Mouse (Mus musculus) heart, embryonic 15.5 days (tissue): ENCODE measurements around the gene Draxin. TPM values are rescaled to one million over a fixed set of nuclear protein-coding genes. Genes with fewer than 3 reads are reported as not detected.
A peak's percentile ranks its signal among the peaks of the same experiment; 100 is the strongest.
"Not testable (repeated sequence)": the region's sequence is repeated elsewhere in the genome, so short reads cannot be mapped to it uniquely, and the experiment has no call there.

Experiments used
- ATAC-seq: fragments of 200-750 bp; cut with Nextera tagmentation; replicated peaks from 2 replicates; pipeline ENCODE4 v1.8.0; 2017; ENCODE audit warnings: low read depth, moderate TSS enrichment; ENCODE audit not compliant: insufficient number of reproducible peaks, insufficient read depth, low FRiP score
- H3K27ac ChIP-seq: fragments of 300-500 bp; sonication (generic); 2 replicates; pipeline ENCODE4 v1.5.1; 2015; ENCODE audit warnings: mild to moderate bottlenecking, inconsistent platforms
- H3K27me3 ChIP-seq: fragments of 300-500 bp; sonication (generic); 2 replicates; pipeline ENCODE4 v1.6.1; 2015; ENCODE audit warnings: inconsistent platforms
- H3K36me3 ChIP-seq: fragments of 300-500 bp; sonication (generic); 2 replicates; pipeline ENCODE4 v1.6.1; 2015; ENCODE audit warnings: mild to moderate bottlenecking, inconsistent platforms
- H3K4me1 ChIP-seq: fragments of 300-500 bp; sonication (generic); replicated peaks from 2 replicates; pipeline ENCODE4 v1.6.1; 2015; ENCODE audit warnings: inconsistent platforms
- H3K4me2 ChIP-seq: fragments of 300-500 bp; sonication (generic); 2 replicates; pipeline ENCODE4 v1.6.1; 2015; ENCODE audit warnings: inconsistent platforms, mild to moderate bottlenecking, moderate library complexity
- H3K4me3 ChIP-seq: fragments of 300-500 bp; sonication (generic); 2 replicates; pipeline ENCODE4 v1.5.1; 2015; ENCODE audit warnings: mild to moderate bottlenecking, inconsistent platforms
- H3K9ac ChIP-seq: fragments of 300-500 bp; sonication (generic); 2 replicates; pipeline ENCODE4 v1.6.1; 2015; ENCODE audit warnings: mild to moderate bottlenecking, inconsistent platforms
- H3K9me3 ChIP-seq: fragments of 300-500 bp; sonication (generic); replicated peaks from 2 replicates; pipeline ENCODE4 v1.6.1; 2016; ENCODE audit warnings: inconsistent platforms
- WGBS: fragments of 180-500 bp; shearing (Covaris S2); methylation state at CpG from one replicate; pipeline ENCODE4 v1.1.7; 2015; ENCODE audit warnings: mixed read lengths; 5-methylcytosine and 5-hydroxymethylcytosine counted together
- microRNA-seq: library from miRNA; unstranded; fragments of <30 nt; microRNA quantifications from one replicate; pipeline ENCODE4, GENCODE M21; 2016
- polyA plus RNA-seq: library from polyadenylated mRNA; unstranded; fragments of >200 nt; fragmentation: Nextera tagmentation; extraction: Ambion mirVana; gene quantifications from 2 replicates; pipeline ENCODE4 v1.2.1, GENCODE M21; 2015

Gene Draxin
- polyA plus RNA-seq, 1 experiment from 2014 or later, result not detected

DNA sequence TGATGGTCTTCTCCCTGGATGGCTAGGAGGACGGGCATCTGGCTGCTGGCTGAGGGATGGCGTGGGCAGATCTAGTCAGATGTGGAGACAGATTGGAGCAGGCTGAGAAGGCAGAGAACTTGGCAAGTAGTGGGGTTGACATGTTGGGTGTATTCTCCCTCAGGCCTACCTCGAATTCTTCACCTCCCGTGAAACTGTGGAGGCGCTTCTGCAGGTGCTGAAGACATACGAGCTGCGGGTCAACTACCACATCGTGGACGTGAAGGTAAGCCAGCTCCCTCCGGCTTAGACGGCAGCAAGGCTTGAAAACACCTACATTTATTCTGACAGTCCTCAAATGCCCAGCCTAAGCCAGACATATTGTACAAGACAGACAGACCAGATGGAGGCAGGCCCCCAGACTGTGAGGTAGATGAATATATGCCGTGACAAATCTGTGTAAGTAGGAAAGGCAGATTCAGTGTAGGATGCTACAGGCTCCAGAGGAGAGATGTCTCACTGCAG, 77.0 kb downstream of the Draxin start:
- Histone ChIP-seq H3K9me3 (no peaks in the 10 kb centered on the region), H3K9ac (no peak overlapping the region), H3K36me3 (peaks cover 82% of the 10 kb centered on the region), H3K4me3 (no peak overlapping the region), H3K4me2 (no peak overlapping the region), H3K27ac (no peak overlapping the region), H3K27me3 (no peaks in the 10 kb centered on the region), H3K4me1 (peaks cover 12% of the 10 kb centered on the region)
- 92% methylated on average over 12 of the region's 12 CpGs for WGBS
- ATAC-seq, result no peak

DNA sequence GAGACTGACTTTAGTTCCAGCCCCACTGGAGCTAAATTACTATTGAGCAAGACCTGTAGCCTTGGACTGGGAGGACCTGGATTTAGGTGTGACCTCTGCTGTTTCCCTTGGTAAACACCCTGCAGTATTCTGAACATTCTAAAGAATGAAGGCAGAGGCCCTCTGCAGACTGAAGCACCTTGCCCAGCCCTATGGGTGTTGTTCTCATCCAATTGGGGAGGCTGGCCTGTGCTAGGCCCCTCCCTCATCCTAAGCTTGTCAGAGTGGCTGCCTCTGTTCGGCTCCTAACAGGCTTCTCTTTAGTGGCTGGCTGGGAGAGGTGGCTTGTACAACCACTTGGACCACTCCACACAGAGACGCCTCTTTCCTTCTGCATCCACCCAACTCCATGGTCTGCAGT, 77.5 kb downstream of the Draxin start:
- 64% methylated on average over 2 of the region's 2 CpGs for WGBS
- Histone ChIP-seq H3K4me3 (no peak overlapping the region), H3K27ac (no peak overlapping the region), H3K36me3 (peaks cover 87% of the 10 kb centered on the region), H3K27me3 (no peaks in the 10 kb centered on the region), H3K4me1 (peaks cover 12% of the 10 kb centered on the region), H3K9me3 (no peaks in the 10 kb centered on the region), H3K4me2 (no peak overlapping the region), H3K9ac (no peak overlapping the region)
- 0 out of 2 replicates have a peak, but pooled peaks have one; percentile 12 for ATAC-seq

DNA sequence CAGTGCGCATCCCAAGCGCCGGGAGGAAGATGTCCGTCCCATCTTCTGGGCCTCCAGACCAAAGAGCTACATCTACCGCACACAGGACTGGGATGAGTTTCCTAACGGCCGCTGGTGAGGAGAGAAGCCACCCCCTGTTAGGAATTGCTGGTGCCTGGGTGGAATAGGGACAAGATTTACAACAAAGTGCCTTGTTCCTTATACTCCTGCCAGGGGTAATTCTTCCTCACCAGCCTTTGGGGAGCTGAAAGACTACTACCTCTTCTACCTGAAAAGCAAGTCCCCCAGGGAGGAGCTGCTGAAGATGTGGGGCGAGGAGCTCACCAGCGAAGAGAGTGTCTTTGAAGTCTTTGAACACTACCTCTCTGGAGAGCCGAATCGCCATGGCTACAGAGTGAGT, 78.6 kb downstream of the Draxin start:
- H3K36me3 ChIP-seq, result peaks cover 82% of the 10 kb centered on the region
- 96% methylated on average over 11 of the region's 11 CpGs for WGBS
- no peak for ATAC-seq

GRCm38 (mm10) chr4:148051046-148051776, 79.3 kb downstream of the Draxin start:
- Histone ChIP-seq H3K4me3 (no peak overlapping the region), H3K9me3 (no peaks in the 10 kb centered on the region), H3K27ac (no peak overlapping the region), H3K4me1 (peaks cover 6% of the 10 kb centered on the region; the same call in 1 of the 2 replicates), H3K27me3 (no peaks in the 10 kb centered on the region), H3K9ac (no peak overlapping the region), H3K36me3 (peaks cover 77% of the 10 kb centered on the region), H3K4me2 (no peak overlapping the region)
- WGBS, result 90% methylated on average over 13 of the region's 13 CpGs
- no peak for ATAC-seq

More for the DNA sequence above, 78.6 kb downstream of the Draxin start:
- H3K4me1 ChIP-seq, result peaks cover 7% of the 10 kb centered on the region; the same call in 1 of the 2 replicates
- no peaks in the 10 kb centered on the region for H3K9me3 ChIP-seq
- H3K9ac ChIP-seq, result no peak overlapping the region
- no peak overlapping the region for H3K4me2 ChIP-seq
- H3K27ac ChIP-seq, result no peak overlapping the region
- no peak overlapping the region for H3K4me3 ChIP-seq
- H3K27me3 ChIP-seq, result no peaks in the 10 kb centered on the region

DNA sequence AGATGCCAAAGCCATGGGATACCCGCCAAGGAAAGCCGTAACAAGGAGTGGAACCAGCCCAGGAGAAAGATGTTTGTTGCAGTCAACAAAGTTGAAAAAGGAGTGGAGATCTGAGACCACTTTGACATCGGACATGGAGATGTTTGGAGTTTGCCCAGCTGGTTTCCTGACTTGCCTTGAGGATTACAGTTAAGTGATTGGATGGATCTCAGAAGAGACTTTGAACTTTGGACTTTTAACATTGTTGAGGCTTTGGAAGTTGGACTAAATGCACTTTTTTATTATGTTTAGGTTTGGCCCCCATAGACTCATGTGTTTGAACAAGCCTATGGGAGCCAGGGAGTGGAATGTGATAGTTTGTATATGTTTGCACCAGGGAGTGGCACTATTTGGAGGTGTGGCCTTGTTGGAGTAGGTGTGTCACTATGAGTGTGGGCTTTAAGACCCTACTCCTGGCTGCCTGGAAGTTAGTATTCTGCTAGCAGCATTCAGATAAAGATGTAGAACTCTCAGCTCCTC, 80.0 kb downstream of the Draxin start:
- peaks cover 70% of the 10 kb centered on the region for H3K36me3 ChIP-seq
- H3K4me1 ChIP-seq, H3K27me3 ChIP-seq, H3K4me3 ChIP-seq, H3K4me2 ChIP-seq, H3K27ac ChIP-seq, ATAC-seq, H3K9me3 ChIP-seq, H3K9ac ChIP-seq: not testable (repeated sequence)
- 90% methylated on average over 3 of the region's 3 CpGs for WGBS

Small RNA genes within 50 kb of the gene (microRNA-seq; reads per million reads assigned to microRNA genes)
- not detected for gene Mir7022

Other genes starting within 250 kb of the Draxin start
- gene Mfn2, start 226.0 kb downstream of the Draxin start, polyA plus RNA-seq, result 141 and 144 TPM in 2 replicates
- 52.1 and 60.0 TPM in 2 replicates for gene Plod1, start 193.9 kb downstream of the Draxin start, polyA plus RNA-seq
- gene 2510039O18Rik, start 189.8 kb downstream of the Draxin start, polyA plus RNA-seq, result 12.1 and 17.6 TPM in 2 replicates
- 130 and 171 TPM in 2 replicates for gene Nppb, start 144.9 kb downstream of the Draxin start, polyA plus RNA-seq
- gene Nppa, start 130.0 kb downstream of the Draxin start, polyA plus RNA-seq, result 3,881 and 5,336 TPM in 2 replicates
- 6.6 and 7.7 TPM in 2 replicates for gene Clcn6, start 91.9 kb downstream of the Draxin start, polyA plus RNA-seq
- gene Mthfr, start 91.6 kb downstream of the Draxin start, polyA plus RNA-seq, result 11.2 and 16.1 TPM in 2 replicates
- 15.8 and 18.7 TPM in 2 replicates for gene Agtrap, start 42.7 kb downstream of the Draxin start, polyA plus RNA-seq
- gene Mad2l2, start 314 bp downstream of the Draxin start, polyA plus RNA-seq, result 30.9 and 35.4 TPM in 2 replicates
- 18.8 and 19.7 TPM in 2 replicates for gene Fbxo6, start 21.4 kb upstream of the Draxin start, polyA plus RNA-seq
- 26.5 and 27.0 TPM in 2 replicates for gene Fbxo44, start 29.8 kb upstream of the Draxin start, polyA plus RNA-seq
- gene Fbxo2, start 29.9 kb upstream of the Draxin start, polyA plus RNA-seq, result 0.59 and 1.5 TPM in 2 replicates
- gene Disp3, start 157.3 kb upstream of the Draxin start, polyA plus RNA-seq, result 0.05 TPM in 1 of 2 replicates, not detected in the other